Mouse (Mus musculus) olfactory bulb, adult 2 months (tissue): ENCODE measurements around the gene Smoc1. TPM values are rescaled to one million over a fixed set of nuclear protein-coding genes. Genes with fewer than 3 reads are reported as not detected.

ENCODE experiments used
- H3K27ac ChIP-seq: fragments of 200-500 bp; 2 replicates; pipeline ENCODE4 v1.5.1; 2012; ENCODE audit warnings: low read depth, low read length; ENCODE audit not compliant: insufficient read depth
- H3K4me1 ChIP-seq: fragments of 200-500 bp; 2 replicates; pipeline ENCODE4 v1.6.1; 2012; ENCODE audit warnings: low read length; ENCODE audit not compliant: control insufficient read depth, insufficient read depth
- H3K4me3 ChIP-seq: fragments of 200-500 bp; 2 replicates; pipeline ENCODE4 v1.5.1; 2012; ENCODE audit warnings: mild to moderate bottlenecking, low read depth, low read length, moderate library complexity; ENCODE audit not compliant: insufficient read depth
- CTCF ChIP-seq: fragments of 200-500 bp; IDR thresholded peaks from 2 replicates; pipeline ENCODE4 v1.5.1; 2012; ENCODE audit warnings: low read depth, mild to moderate bottlenecking, low read length, moderate library complexity; ENCODE audit not compliant: insufficient read depth
- POLR2A ChIP-seq: fragments of 200-500 bp; IDR thresholded peaks from 2 replicates; pipeline ENCODE4 v1.6.1; 2012; ENCODE audit warnings: mild to moderate bottlenecking, low read depth, low read length, moderate library complexity; ENCODE audit not compliant: insufficient read depth
- WGBS: fragments of 180-500 bp; shearing (Covaris S2); methylation state at CpG from one replicate; pipeline ENCODE4 v1.1.7; 2018; 5-methylcytosine and 5-hydroxymethylcytosine counted together
- polyA plus RNA-seq: library from polyadenylated mRNA; stranded (reverse); fragments of >200 nt; gene quantifications from 2 replicates; pipeline ENCODE4 v1.2.4, GENCODE M21; 2012; ENCODE audit warnings: low replicate concordance; ENCODE audit not compliant: missing spikeins, insufficient read depth, insufficient read length

Gene Smoc1
- polyA plus RNA-seq, 1 experiment = not detected

DNA sequence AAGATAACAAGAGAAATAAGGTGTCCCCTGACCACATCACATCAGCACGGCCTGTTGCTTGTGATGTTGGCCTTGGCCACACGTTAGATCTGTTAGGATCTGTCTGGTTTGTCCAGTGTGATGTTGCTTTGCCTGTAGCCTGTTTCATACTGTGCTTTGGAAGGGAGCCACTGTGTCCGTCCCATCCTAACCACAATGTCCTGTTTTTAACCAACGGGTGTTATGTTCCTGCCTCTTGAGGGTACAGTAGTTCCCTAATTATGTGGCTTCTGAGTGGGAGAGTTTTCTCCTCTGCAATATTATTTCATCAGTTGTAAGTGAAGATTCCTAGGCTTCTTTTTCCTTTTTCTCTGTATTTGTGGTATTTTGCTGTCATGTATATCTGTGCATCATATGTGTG is 31.3 kb upstream of the Smoc1 start:
- Histone ChIP-seq H3K4me3 (no peak overlapping the region), H3K4me1 (peaks cover 15% of the 10 kb centered on the region), H3K27ac (no peak overlapping the region)
- WGBS = 84% methylated on average over 4 of the region's 4 CpGs
- TF ChIP-seq CTCF (no peak), POLR2A (no peak)

DNA sequence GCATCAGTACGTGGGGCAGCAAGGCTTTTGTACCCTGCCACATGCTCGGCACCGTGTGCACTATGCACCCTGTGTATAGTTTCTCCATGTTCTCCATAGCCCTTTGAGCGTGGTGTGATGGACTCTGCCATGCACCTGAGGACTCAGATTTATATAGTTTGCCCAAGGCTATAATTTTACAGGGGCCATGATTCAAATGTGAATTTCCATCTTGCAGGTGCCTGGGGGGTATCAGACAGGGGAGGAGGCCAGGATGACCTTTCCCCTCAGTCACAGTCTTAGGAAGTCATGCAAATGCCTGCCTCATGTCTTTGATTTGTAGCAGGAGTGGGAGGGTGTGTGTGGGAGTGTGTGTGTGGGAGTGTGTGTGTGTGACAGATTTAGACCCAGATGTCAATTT is 29.0 kb upstream of the Smoc1 start:
- no peak overlapping the region for H3K4me3 ChIP-seq
- peaks cover 13% of the 10 kb centered on the region for H3K4me1 ChIP-seq
- whole genome bisulfite sequencing = 75% methylated on average over 4 of the region's 4 CpGs
- no peak overlapping the region for H3K27ac ChIP-seq
- TF ChIP-seq CTCF (no peak), POLR2A (no peak)

GRCm38 (mm10) chr12:80998528-80999221 is 27.9 kb upstream of the Smoc1 start:
- Histone ChIP-seq H3K4me3 (peak overlapping the region; percentile 12; the same call in 1 of the 2 replicates), H3K27ac (no peak overlapping the region), H3K4me1 (peaks cover 16% of the 10 kb centered on the region)
- TF ChIP-seq POLR2A (no peak), CTCF (no peak)
- 7% methylated on average over 33 of the region's 33 CpGs for WGBS

DNA sequence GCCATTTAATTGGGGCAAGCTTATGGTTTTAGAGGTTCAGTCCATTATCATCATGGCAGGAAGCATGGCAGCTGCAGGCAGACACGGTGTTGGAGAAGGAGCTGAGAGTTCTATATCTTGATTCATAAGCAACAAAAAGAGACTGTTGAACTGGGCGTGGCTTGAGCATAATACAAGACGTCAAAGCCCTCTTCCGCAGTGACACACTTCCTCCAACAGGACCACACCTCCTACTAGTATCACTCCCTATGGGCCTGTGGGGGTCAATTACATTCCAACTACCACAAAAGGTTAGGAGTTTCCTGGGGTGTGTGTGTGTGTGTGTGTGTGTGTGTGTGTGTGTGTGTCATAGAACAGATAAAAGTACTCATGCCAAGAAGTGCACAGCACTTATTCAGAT is 25.7 kb upstream of the Smoc1 start:
- peaks cover 16% of the 10 kb centered on the region for H3K4me1 ChIP-seq
- WGBS = 80% methylated on average over 4 of the region's 4 CpGs
- H3K4me3 ChIP-seq = no peak overlapping the region
- no peak overlapping the region for H3K27ac ChIP-seq
- no peak for TF ChIP-seq POLR2A
- no peak for TF ChIP-seq CTCF

DNA sequence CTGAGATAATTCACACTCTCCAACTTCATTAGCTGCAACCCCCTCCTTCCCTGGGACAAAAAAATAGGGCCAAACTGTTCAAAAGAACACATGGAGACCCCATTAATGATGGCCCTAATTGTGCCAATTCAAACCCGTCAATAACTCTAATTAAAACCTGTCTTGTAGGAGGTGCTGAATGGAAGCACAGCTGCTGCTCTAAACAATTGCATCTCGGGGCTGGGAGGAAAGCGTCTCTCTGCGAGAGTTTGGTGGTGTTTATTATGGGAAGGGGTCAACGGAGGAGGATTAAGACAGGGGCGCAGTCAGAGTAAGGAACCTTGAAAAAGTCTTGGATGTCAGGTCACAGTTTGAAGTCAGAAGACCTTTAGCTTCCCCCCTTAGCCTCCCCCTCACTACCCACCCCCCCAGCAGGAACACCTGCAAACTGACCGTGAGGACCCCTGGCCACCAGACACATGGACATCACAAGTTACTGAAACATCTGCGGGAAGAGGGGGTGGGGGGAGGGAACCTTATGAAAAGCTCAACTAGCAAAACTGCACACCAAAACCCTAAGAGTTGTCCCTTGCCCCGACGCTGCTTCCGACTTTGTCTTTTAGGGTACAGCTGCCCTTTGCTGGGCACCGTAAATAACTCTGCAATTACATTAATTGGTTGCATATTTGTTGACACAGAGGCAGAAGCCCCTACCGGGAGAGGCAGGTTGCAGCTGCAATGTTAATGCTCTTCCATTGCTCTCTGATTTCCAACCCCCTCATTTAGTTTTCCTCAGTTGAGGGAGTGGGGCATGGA is 23.6 kb upstream of the Smoc1 start:
- Histone ChIP-seq H3K4me3 (no peak overlapping the region), H3K4me1 (peaks cover 11% of the 10 kb centered on the region), H3K27ac (no peak overlapping the region)
- TF ChIP-seq CTCF = no peak
- TF ChIP-seq POLR2A = no peak
- WGBS = 18% methylated on average over 13 of the region's 13 CpGs

- H3K4me1 ChIP-seq = no peaks in the 10 kb centered on the region
- TF ChIP-seq POLR2A = no peak
- no peak for TF ChIP-seq CTCF
- 29% methylated on average over 3 of the region's 3 CpGs for WGBS
- no peak overlapping the region for H3K4me3 ChIP-seq
- no peak overlapping the region for H3K27ac ChIP-seq
Measured at GRCm38 (mm10) chr12:81009813-81010212, 16.8 kb upstream of the Smoc1 start.

DNA sequence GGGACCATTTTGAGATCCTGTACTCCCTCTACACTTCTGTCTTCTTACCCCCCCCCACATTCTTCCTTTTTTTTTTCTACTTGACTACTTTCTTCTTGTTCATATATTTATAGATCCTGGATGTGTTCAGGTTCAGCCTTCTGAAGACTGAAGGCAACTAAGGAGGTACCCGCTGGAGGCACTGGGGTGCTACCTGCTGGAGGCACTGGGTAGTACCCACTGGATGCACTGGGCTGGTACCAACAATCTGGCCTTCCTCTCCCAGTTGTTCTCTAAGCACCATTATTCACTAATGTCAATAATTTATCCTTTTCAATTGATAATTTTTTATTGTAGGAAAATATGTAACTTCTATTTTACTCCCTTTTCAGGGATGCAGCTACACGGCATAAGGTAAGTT is 14.6 kb upstream of the Smoc1 start:
- WGBS = 89% methylated on average over 2 of the region's 2 CpGs
- Histone ChIP-seq H3K4me3 (no peak overlapping the region), H3K4me1 (no peaks in the 10 kb centered on the region), H3K27ac (no peak overlapping the region)
- TF ChIP-seq POLR2A (no peak), CTCF (no peak)

DNA sequence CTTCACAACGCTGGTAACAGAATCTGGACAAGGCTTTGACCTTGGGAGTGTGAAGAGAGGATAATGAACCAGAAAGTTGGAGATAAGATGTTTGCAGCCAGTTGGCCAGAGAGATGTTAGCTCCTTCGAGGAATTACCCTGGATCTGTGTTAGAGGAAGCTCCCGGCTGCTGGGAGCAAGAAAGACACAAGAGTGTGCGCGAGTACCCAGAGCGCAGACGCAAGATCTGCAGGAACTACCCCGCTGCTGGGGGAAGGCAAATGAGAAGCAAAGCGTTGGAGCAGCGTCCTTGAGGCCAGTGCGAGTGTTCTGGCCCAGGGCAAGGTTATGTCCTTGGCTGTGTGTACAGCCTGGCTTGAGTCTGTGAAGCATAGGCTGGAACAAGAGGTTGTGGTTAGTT is 13.1 kb upstream of the Smoc1 start:
- Histone ChIP-seq H3K4me3 (no peak overlapping the region), H3K27ac (no peak overlapping the region), H3K4me1 (no peaks in the 10 kb centered on the region)
- WGBS = 89% methylated on average over 11 of the region's 11 CpGs
- no peak for TF ChIP-seq CTCF
- no peak for TF ChIP-seq POLR2A

DNA sequence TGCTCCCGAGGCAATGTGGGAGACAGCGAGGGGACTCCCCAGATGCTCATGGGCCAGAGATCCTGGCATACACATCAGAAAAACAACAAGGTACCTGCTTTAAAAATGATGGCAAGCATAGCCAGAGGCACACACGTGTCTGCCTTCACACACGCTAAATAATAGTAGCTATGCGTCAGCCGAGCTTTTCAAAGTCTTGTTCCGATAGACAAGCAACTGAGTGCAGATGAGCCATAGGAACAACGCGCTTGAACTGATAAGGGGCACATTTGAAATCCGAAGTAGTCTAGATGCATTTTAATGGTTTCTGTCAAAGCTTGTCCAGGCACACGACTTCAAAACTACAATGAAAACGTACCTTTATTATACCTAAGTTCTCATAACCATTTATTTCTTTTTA is 9.0 kb upstream of the Smoc1 start:
- no peaks in the 10 kb centered on the region for H3K4me1 ChIP-seq
- no peak overlapping the region for H3K27ac ChIP-seq
- TF ChIP-seq CTCF (no peak), POLR2A (no peak)
- H3K4me3 ChIP-seq = no peak overlapping the region
- 97% methylated on average over 12 of the region's 12 CpGs for WGBS
